Mouse (Mus musculus) layer of hippocampus, adult 18-20 months (tissue): ENCODE data around the gene Cdk13. TPM values are rescaled to one million over a fixed set of nuclear protein-coding genes. Genes with fewer than 3 reads are reported as not detected.

Experiments
- DNase-seq, 2 experiments: peaks; one replicate each; pipeline ENCODE4 v3.0.0; 2022; ENCODE audit warnings: low spot score in 2 of 2
- long read RNA-seq: library from polyadenylated mRNA; stranded (forward); transcript quantifications from one replicate; pipeline ENCODE4 v2.0.0, GENCODE M21; 2021
- total RNA-seq, 2 experiments: library from RNA; stranded (reverse); gene quantifications; 2 replicates each; pipeline ENCODE4 v1.2.3; 2021

Gene Cdk13
- total RNA-seq: 10 to 100 TPM; 58.7 to 58.9 TPM
- long read RNA-seq, full-length matches to known transcripts: 16 of 34 reads
- long read RNA-seq, partial matches to known transcripts: 4 of 34 reads
- long read RNA-seq, other reads (novel, unspliced or antisense): 14 of 34 reads

DNA sequence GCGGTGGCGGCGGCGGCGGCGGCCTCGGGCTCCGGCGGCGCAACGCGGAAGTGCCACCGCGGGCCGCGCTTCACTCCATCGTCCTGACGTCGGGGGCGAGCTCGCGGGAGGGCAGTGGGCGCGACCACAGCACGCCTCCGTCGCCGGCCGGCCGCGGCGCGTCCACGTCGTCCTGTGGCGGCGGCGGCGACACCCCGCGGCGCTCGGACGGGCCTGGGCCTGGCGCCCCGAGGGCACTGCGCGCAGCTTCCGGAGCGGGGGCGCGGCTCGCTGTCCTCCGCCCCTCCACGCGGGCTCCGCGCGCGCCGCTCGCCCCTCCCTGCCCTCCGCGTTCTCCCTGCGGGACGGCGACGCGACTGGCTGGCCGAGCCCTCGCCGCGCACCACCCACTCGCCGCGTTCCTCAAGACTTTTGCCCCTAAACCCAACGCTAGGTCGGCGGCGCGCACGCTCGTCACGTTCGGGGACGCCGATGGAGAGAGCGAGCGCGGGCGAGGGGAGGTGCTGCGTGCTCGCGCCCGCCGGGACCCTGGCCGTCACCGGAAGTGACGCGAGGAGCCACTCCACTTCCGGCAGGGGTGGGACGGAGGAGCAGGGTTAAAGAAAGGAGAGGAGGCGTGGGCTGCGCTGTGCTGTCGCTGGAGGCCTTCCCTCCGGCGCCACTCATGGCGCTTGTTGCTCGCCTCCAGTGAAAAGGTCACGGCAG is at the start of gene Cdk13:
TSS of gene Cdk13 (minus strand) at position 189 of the 705 bp plus-strand sequence.
- peak; percentile 98 to 99 for DNase-seq

DNA sequence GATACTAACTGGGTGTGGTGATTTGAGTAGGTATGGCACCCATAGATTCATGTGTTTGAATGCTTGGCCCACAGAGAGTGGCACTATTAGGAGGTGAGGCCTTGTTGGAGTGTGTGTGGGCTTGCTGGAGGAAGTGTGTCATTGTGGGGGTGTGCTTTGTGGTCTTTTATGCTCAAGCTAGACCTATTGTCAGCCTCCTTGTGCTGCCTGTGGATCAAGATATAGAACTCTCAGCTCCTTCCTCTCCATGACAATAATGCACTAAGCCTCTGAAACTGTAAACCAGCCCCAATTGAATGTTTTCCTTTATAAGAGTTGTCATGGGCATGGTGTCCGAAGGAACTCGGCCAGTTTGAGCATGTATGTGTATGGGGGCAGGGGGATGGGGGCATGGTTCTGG is 38.4 kb upstream of the Cdk13 start:
- DNase-seq: no peak

DNA sequence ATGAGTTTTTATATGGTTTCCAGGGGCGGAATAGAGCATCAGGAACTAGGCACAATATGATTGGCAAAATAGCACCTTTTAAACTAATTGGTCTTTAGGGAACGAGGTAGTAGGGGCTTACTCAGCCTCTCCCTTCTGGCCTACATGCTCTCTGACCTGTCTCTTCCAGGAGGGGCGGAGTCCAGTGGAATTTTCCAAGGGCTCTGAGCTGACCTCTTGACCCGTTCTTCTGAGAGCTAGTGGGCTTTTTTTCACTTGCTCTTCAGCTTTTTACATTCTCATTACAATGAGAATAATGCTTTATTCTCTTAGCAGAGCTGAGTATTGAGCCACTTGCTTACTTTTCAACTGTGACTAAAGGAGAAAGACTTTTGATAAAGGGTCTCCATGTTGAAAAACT is 37.9 kb upstream of the Cdk13 start:
- no peak for DNase-seq

DNA sequence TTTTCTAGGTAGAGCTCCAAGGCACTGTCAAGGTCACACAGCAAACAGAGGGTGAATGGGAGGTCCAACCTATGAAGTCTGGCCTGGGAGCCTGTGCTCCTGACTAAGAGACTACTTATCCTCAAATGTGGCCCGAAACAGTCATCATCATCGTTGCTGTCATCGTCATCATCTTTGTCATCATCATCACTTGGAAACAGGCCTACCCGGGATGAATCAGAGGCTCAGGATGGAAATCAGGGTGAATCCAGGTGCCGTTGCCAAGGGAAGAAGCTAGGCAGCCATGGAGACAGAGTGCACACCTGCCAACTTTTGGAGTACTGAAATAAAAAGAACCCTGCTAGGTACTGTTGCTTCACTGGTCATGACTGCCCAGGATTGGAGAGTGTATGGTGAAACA is 34.2 kb upstream of the Cdk13 start:
- peak; percentile 21 to 41 for DNase-seq

DNA sequence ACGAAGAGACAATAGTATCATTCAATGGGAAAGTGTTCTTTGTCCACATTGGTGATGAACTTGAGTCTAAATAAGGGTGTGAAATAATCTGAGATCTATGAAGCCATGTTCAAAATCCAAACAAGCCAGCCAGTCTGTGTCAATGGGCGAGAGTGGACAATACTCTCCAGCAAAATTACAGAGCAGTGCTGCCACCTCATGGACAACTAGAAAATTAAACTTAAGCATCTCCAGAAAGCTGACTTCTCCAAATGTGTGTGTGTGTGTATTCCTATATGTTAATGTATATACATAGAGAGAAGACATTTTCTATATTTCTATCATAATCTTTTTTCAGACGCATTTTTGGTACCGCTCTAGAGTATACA is 33.6 kb upstream of the Cdk13 start:
- DNase-seq: peak in 1 of 2 experiments; percentile 51

DNA sequence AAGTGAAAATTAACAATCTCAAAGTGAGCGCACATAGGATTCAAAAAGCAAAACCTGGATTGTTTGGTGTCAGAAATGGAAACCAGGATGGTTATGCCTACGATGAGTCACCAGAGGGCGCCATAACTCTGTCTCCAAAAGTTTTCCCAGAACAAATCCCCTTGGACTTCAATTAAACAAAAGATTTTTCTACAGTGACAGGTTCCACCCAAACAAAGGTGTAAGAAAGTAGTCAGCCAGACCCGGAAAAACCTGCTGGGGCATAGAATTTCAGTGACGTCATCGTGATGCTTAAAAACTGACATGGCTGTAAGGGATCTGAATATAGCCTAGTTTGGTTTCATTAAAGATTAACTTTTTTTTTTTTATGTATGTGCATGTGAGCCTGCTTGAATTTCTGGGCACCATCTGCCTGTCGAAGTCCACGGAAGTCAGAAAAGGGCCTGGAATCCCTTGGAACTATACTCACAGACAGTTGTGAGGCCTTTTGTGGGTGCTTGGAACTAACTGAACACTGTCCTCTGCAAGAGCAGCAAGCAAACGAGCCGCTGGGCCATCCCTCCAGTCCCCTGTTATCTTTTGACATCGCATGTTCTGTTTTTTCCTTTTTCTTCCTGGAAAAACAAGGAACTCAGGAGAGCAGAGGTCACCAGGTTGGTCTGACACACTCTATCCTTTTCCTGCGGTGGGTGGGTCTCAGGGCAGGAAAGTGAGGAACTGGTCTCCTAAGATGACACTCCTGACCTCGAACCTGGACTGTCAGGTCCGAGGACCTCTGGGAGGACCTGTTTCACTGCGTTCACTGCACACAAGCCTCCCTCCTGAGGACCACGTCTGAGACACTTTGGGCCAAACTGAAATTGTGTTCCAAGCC is 33.0 kb upstream of the Cdk13 start:
- peak; percentile 19 to 65 for DNase-seq

DNA sequence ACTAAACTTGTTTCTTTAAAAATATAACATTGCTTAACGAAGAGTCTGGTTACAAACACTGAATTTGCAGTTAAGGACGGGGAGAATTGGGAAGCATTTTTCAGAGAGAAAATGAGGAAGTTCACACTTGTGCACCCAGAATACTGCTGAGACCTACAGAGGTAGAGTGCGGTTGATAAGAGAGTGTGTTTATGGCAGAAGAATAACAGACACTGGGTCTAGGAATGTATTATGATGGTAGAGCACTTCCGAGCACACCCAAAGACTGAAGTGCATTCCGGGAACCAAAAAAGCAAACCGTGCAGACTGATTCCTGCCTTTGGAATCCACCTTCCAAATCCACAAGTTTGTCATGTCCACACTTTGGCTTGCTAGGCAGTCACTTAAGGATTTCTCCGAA is 31.9 kb upstream of the Cdk13 start:
- no peak for DNase-seq

DNA sequence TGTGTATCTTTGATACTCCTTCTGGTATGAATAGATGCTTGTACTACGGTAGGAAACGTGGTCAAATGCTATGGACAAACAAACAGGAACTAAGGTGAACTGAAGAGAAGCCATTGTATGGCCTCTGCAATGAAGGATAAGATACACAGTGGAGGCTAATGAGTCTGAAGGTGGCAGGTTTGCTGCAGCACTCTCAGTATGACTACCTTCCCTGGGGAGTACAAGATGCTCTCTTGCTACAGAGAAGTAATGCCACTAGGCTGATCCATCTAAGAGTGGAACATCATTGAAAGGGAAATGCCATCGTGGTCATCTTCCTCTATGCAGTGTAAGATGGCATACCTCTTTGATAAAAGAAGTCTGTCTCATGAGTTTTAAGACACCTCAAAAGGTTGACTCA is 28.0 kb upstream of the Cdk13 start:
- DNase-seq: no peak

DNA sequence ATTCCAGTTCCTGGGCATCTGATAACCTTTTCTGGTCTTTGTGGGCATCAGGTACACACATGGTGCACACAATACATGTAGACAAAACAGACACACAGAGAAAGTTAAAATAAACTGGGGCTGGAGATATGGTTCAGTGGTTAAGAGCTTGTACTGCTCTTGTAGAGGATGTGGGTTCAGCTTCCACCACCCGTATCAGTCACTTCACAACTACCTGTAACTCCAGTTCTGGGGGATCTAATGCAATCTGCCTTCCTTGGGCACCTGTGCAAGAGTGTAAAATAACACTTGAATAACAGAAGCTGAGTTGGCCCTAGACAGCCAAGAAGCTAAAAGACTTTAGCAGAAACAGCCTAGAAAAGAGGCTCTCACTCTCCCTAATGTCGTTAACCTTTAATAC is 12.3 kb upstream of the Cdk13 start:
- DNase-seq: no peak

DNA sequence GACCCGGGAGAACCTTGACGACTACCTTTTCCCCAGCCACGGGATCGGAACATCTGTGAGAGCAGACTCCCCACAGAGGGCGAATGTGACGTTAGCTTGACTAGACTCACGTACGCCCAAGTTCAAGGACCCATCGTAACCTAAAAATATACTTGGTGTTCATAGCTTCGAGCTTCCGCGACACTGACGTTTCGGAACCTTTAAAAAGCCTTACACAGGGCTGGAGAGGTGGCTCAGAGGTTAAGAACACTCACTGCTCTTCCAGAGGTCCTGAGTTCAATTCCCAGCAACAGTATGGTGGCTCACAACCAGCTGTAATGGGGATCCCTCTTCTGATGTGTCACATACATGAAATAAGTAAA is 698 bp upstream of the Cdk13 start:
- no peak for DNase-seq

DNA sequence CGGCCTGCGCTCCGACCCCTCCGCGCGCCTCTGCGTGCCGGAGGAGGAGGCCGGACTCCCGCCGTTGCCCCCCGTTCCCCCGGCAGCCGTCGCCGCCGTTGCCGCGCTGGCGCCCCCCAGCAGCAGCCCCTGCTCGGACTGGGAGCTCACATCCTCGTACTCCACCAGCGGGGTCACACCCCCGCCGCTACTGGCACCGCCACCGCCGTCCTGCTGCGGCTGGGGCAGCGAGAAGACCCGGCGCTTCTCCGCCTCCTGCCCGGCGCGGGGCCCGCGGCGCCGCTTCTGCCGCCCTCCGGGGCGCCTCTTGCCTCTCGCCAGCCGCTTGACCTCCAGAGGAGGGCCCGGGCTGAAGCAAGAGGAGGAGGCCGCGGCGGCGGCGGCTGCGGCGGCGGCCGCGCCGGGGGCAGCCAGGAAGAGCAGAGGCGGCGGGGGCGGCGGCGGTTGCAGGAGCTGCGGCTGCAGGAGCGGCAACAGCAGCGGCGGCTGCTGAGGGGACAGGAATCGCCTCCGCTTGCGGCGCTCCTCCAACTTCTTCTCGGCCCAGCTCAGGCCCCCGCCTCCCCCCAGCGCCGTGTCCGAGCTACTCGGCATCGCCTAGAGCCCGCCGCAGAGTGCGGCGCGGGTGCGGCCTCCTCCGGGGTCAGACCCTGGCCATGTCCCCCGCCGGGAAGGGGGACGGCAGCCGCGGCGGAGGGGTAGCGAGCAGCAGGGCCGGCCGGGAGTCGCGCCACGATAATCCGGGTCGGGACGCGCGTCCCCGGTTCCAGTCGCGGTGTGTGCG is 647 bp downstream of the Cdk13 start:
- DNase-seq: peak; percentile 40

DNA sequence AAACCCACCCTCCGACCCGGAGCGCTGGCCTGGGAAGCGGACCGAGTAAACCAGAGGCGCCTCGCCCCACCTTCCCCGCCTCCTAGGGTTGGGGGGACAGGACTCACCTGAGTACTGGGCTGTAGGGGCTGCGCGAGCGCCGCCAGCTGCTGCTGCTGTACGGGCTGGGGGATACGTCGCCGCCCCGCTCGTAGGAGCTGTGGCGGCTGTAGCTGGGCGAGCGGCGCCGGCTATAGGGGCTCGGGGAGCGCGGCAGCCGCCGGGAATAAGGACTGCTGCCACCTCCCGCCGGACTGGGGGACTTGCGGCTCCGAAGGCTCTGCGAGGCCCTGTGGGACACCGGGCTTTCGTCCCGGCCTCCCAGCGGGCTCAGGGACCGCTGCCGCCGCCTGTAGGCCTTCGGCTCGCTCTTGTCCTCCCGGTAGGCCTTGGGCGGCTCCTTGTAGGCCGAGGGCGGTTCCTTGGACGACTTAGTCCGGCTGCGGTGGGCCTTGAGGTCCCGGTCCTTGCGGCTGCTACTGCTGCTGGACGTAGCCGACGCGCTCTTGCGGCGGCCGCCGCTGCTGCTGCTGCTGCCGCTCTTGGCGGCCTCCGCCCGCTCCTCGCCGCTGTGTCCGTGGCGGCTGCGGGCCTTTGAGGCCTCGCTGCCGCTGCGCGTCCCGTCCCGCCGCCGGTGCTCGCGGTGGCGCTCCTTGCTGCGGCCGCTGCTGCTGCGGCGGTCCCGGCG is 1.4 kb downstream of the Cdk13 start:
- DNase-seq: peak; percentile 46 to 69

DNA sequence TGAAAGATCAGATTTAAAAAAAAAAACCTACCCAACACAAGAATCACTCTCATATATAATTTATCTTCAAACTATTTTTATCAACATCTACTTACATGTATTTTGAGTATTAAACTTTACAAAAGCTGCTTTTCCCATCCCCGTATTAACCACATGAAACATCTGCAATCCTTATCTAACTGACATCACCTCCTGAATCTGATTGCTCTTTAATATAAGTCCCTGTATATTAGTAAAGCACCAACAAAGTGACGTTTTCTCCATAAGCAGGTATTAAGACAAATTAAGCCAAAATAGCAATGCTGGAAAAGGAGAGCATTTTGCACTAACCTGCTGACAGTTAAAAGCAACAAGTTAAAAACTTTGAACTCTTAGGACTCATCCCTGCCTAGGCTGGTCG is 2.0 kb downstream of the Cdk13 start:
- no peak for DNase-seq

DNA sequence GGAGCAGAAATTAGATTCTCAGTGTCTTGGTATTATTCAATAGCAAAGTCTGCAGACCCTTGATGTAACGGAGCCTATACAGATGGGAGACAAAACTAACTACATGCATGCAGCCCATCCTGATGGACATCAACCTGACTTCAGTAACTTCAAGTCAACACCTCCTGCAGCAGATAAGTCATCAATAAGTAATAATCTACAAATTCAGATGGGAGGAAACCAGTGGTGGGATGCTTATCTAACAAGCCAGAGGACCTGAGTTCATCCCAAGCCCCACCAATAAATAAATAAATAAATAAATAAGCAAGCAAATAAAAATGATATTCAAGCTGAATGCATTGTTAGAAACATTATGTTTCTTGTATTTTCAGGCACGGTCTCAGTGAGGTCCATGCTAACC is 5.2 kb downstream of the Cdk13 start:
- DNase-seq: no peak

DNA sequence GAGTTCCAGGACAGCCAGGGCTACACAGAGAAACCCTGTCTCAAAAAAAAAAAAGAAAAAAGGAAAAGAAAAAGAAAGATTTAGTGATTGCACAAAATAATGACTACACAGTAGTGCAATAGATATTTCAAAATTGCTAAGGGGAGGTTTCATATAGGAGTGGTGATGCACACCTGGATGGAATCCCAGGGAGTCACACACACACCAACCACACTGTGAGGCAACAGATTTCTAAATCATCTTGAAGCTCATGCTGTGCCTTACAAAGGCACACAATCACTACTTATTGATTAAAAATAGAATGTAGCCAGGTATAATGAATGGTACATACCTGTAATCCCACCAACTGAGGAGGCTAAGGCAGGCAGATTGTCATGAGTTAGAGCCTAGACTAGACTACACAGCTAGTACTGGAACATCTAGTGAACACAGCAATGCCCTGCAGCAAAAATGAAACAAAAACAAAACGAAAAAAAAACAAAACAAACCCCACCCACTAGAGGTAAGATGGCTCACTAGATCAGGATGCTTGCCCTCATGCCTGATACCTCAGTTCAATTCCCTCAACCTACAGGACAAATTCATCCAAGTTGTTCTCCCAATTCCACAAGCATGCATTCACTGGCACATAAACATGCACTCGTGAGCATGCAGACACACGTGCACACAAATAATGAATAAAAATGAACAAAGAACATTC is 9.0 kb downstream of the Cdk13 start:
- DNase-seq: no peak

DNA sequence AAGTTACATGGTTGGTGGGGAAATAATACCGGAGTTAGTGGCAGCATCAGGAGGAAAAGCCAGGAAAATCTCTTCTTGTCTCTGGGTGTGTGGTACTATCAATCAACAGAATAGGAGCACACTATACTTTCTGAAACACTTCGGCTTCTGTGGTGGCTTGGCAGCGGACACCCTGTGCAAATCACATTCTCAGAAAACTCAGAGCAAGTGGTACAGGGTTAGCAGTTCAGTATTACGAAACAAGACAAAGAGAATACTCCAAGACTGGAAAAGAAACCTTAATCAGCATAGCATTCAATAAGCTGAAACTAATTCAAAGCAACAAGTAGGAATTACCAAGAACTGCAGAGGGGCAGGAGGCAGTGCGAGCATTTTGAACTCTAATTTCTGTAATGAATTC is 21.3 kb downstream of the Cdk13 start:
- DNase-seq: no peak

DNA sequence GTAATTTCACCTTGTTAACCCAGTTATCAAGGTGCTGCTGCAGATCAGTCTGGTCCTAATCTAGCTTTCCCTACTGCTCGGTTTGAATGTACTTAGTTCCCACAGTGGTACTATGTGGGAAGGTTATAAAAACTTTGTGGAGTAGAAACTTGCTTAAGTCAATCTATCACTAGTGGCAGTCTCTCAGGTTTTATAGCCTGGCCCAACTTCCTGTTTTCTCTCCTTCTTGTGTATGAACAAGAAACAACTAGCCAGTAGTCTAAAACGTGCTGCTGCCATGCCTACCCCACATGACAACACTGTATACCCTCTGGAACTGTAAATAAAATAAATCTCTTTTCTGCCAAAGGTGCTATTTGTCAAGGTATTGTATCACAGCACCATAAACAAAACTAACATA is 25.0 kb downstream of the Cdk13 start:
- no peak for DNase-seq

DNA sequence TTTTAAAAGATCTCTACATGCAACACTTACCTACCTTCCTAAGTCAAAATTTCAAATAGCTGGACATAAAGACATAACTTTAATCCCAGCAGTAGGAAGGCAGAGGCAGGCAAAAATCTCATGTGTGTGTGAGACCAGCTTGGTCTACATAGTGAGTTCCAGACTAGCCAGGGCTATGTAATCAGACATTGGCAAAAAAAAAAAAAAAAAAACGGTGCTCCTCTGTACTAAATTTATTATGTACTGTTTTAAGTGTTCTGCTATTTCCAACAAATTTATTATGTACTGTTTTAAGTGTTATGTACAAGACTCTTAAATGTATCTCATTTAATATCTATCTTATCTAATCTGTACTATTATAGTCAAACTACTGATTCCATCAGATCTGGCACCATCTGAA is 28.6 kb downstream of the Cdk13 start:
- DNase-seq: no peak

DNA sequence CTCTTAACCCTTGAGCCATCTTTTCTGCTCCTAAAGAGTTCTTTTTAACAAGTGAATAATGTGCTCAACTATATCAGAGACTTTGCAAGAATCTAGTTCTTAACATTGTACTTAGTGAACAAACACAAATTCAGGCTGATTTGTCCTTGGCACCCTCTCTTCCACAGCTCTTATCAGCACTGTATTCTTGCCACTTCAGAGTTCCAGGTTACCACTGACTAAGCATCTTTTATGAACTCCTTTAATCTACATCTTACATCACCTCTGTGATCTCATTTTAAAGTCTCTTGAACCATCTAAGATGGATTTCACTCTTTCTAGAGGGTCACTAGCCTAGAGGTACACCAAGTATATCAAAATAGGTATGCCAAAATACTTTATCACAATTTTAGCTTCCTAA is 29.5 kb downstream of the Cdk13 start:
- no peak for DNase-seq

DNA sequence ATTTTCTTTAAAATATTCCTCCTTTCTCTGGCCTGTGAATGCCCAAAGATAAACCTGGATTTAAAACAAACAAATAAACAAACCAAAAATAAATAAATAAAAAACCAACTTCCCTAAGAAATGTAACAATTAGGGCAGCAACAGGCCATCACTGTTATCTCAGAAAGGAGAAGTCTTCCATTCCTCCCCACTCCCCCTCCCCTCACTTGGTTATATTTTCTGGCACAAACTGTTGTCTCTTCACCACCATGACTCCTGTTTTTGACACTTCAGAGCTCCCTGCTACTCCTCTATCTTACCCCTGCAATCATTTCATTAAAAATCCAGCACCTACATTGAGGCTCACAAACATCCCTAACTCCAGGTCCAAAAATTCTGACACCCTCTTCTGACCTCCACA is 31.8 kb downstream of the Cdk13 start:
- no peak for DNase-seq

DNA sequence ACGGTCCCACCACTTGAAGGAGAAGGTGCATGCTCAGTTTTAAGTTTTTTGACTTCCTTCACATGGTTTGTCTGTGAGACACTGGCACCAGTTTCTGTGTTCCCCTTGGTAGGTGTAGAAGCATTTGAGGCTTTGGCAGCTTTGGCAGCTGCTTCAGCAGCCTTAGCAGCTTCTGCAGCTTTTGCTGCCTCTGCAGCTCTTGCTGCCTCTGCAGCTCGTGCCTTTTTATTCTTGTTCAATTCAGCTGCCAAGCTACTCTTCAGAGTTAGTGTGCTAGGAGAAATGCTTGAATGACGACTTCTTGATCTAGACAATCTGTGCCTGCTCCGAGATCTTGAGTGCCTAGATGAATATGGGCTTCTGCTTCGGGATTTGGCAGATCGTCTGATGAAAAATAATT is 32.3 kb downstream of the Cdk13 start:
- peak; percentile 30 to 62 for DNase-seq
